Mouse (Mus musculus) ES-Bruce4 (cell line): Measurements from ENCODE around the gene Mypn.

Source experiments
- CTCF ChIP-seq: IDR thresholded peaks from one replicate; pipeline ENCODE4 v1.8.1; 2011; ENCODE audit warnings: low read depth, low read length
- EP300 ChIP-seq: IDR thresholded peaks from 2 replicates; pipeline ENCODE4 v1.6.1; 2011; ENCODE audit warnings: low read depth, low read length; ENCODE audit not compliant: insufficient read depth
- POLR2A ChIP-seq: IDR thresholded peaks from one replicate; pipeline ENCODE4 v1.8.1; 2011; ENCODE audit warnings: low read length; ENCODE audit not compliant: insufficient read depth

GRCm38 (mm10) chr10:63117583-63117982, 86.2 kb downstream of the Mypn start:
- TF ChIP-seq CTCF (peak; percentile 29), POLR2A (no peak), EP300 (no peak)
